Mouse (Mus musculus) right cerebral cortex, postnatal 4 days (tissue): ENCODE results near the gene Spata48.
A peak's percentile ranks its signal among the peaks of the same experiment; 100 is the strongest.

Experiments
- DNase-seq: peaks from one replicate; pipeline ENCODE4 v3.0.0-alpha.2; 2022

The Spata48 gene

DNA sequence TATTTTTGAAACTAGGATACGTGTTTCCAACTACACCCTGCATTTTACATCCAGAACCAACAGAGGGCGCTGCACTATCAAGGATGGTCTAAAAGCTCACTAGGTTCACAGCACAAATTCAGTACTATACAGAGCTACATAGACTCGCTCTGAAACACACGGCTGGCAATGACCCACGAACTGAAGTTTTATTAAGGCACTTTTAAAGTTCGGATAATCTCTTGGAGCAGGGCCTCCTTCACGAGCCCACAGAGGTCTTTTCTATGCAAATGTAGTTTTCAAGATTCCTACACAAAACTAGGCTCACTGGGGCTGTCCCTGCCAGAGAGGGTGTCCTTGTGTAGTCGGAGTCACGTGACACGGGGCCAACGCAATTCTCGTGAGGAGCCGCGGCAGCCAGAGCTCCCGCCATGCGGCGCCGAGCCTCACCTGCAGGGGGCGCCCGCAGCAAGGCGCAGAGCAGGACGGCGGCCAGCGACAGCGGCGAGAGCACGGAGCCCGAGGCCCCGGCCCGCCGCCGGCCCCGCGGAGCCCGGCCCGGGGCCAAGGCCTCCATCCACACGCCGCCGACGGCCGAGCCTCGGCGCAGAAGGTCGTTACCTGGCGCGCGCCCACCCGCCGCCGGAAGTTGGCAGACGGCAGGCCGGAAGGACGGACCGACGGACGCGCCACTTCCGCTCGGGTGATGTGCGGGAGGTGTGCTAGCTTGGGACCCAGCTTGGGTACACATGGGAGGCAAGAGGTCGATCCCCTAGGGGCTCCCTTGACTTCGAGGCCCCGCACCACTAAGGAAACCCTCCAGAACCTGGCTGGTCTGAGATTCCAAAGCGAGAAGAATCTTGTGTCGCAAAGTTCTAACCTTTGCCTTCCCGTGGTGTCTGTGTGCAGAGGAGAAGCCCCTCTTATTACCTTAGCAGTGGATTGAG, at the start of gene Spata48, which contains the start of gene Zpbp:
Gene Spata48, plus strand, starts transcription at position 460 of the 926 bp plus-strand sequence.
Gene Zpbp, minus strand, starts transcription at position 774 of the 926 bp plus-strand sequence.
- DNase-seq: peak; percentile 85

DNA sequence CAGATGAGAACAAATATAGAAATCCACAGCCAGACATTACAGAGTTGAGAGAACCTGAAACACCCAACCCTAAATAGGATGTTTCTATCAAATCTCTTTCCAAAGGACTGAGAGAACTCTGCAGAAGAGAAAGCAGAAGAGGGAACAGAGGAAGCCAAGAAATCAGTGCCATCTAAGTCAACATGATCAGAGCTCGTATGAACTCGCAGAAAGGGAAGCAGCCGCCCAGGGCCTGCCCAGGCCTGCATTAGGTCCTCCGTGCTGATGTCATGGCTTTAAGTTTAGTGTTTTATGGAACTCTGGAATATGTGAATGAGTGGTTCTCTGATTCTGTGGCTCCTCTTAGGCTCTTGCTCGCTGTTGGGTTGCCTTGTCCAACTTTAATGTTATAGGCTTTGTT, 47.7 kb upstream of the Spata48 start:
- DNase-seq: no peak

DNA sequence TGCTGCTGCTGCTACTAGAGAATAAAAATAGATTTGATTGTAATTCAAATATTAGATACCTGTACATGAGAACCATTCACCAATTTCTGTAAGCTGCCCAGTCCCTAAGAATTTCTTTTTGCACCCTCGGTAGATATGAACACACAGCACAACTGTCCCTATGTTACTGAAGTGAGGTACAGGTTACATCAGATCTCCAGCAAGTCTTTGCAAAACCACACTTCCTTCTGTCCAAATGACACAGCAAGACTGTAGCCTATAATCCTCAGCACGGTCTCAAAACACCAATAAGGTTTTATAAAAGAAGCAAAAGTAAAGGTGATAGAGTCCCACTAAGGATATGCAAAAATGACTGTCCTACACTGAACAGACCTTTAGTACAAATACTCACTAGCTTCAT, 44.5 kb upstream of the Spata48 start:
- DNase-seq: no peak

DNA sequence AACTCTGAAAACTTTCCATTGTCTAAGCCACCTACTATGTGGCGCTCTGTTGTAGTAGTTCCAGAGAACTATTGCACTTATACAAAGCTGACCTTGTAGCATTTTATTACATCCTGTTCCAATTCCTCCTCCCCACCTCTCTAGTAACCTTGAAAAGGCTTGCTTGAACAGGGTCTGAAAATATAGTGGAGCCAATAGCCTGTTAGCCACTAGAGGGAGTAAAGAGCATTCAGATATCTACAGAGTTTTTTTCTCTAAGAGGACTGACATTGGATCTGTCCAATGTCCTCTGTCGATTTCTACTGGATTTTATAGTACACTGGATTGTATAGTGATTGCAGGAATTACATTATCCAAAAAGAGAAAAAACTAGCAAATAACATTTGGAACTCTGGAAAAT, 6.9 kb upstream of the Spata48 start:
- no peak for DNase-seq

GRCm38 (mm10) chr11:11462561-11462890, 632 bp downstream of the Spata48 start:
- no peak for DNase-seq

- no peak for DNase-seq
These were observed 7.0 kb downstream of the Spata48 start for GRCm38 (mm10) chr11:11468924-11469323.

GRCm38 (mm10) chr11:11484378-11484777, 22.5 kb downstream of the Spata48 start:
- no peak for DNase-seq

GRCm38 (mm10) chr11:11492044-11492443, 30.1 kb downstream of the Spata48 start:
- DNase-seq: no peak

DNA sequence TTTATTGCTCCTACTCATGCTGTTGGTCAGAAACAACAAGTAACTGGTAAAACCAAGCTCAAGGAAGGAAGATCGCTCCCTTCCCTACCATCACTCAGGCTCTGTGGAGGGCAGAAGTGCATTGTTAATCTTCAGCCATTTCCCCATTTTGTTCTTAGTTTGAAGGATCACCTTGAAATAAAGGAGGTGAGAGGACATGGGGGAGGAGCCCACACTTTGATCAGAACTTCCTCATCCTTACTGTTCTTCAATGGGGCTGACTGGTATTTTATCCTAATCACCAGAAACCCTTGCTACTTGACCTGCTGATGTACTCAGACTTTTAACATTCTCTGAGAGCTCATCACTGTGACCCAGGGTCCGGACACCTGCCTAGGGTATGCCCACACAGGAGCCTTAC, 33.8 kb downstream of the Spata48 start:
- DNase-seq: no peak

DNA sequence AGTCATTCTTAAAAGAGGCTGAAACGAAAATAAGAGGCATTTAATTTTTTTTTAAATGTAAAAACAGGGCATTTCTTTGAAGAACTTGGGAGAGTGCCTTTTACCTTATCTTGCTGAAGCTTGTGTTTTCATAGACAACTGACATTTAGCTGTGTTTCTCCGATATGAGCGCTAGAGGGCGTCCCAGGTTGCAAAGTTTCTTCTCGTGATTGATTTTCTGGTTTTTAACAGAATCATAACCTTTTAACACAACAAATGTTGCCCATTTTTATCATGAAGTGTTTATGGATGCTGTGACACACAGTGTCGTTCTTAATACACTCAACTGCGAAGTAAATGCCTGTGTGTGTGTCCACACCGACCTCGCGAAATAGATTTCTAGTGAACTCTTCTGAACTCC, 38.0 kb downstream of the Spata48 start:
- DNase-seq: peak; percentile 22

DNA sequence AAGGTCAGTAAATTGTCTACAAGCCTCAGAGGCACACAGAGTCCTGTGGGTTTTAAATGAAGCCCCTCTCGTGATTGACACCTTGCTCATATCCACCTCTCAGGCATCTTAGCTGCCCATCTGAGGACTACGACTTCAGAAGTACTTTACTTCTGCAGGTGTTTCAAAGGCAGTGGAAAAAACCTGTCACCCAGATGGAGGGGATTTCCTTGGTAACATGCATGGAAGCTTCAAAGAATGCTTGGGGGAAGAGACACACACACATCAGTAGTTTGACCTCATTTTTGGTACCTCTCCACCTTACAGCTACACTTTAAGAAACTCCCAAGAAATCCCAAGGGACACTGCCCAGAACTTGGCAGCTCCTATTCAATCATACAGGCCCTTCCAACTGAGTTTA, 44.3 kb downstream of the Spata48 start:
- no peak for DNase-seq

DNA sequence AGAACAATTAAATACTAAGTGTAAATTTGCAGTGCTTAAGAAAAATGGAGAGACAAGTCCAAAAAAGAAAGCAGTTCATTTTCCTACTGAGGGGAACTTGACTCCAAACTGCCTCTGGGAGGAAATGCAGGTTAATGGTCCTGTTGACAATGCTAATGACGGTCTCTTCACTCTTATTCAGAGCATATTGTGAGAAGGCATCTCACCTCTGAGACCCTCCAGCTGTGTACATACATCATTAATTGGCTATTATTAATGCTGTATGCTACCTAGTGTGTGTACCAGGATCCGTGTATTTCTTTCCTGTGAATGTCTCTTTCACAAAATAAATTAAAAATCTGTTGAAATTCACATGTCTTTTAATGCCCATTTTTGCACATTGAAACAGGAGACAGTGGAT, 47.5 kb downstream of the Spata48 start:
- no peak for DNase-seq

- no peak for DNase-seq
These were observed 50.2 kb downstream of the Spata48 start for GRCm38 (mm10) chr11:11512056-11512455.

- no peak for DNase-seq
These were observed 51.3 kb downstream of the Spata48 start for GRCm38 (mm10) chr11:11513008-11513799.

- DNase-seq: no peak
These were observed 53.0 kb downstream of the Spata48 start for GRCm38 (mm10) chr11:11514920-11515319.

DNA sequence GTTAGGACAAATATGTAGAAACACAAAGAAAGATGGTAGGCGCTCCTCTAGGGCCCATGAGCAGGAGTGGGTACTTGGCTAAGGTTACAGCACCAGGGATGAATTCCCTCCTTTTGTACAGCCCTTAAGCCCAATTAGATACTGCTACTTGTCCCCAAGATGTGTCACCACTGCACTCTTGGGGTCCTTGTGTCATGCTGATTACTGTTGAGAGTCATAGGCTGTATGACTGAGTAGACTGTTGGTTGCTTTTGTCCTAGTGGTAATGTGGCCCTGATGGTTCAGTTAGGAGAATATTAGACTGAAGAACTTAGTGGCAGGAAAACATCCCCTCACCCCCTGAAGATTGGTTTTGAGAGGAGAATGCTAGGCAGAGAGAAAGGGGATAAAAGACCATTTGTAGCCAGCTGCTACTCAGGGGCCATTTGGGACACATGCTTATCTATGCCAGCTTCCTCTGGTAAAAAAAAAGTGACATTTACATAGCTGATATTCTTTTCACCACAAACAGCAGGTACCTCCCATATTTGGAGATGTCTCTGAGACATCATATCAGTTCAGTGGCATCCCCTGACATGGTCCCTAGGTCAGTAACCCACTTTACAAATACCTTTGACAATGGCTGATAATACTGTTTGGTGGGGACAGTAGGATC, 56.0 kb downstream of the Spata48 start:
- DNase-seq: no peak

- no peak for DNase-seq
These were observed 57.7 kb downstream of the Spata48 start for GRCm38 (mm10) chr11:11519255-11520243.

DNA sequence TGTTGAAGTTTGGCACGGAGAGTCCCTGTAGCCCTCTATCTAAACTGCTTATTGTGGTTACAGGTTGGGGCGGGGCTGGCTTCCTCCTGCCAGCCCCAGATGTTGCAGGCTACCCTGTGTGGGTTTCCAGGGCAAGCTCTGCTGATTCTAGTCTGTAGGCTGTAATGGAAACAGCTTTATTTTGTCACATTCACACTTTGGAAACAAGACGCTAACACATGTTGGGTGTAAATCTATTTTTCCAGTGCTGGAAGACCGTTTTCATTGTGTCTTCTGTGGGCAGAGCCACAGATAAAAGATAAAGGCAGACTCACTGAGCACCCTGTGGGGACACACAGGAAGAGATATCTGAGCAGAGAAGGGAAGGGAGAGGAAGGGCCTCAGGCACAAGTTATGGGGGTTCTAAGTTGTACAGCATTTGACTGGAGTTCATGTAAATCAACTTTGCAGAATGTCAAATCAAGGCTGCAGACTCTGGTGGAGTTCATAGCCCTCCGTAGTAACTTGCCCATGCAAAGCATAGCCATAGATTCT, 60.1 kb downstream of the Spata48 start:
- DNase-seq: no peak

DNA sequence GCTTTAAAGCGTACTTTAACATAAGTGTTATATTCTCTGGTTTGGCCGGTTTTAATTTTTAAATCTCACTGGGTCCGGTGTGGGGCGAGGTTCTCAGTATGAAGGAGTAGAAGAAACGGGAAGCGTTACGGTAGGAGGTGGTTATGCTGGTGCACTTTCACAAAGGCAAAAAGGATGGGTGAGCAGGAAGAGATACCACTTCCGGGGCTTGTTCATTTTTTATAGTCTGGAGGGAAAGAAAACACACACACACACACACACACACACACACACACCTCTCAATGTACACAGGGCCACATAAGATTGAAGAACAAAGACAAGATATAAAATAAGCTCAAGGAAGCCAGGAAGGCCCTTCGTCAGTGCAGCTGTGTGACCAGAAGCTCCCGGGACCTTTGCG, 66.9 kb downstream of the Spata48 start:
- DNase-seq: no peak

DNA sequence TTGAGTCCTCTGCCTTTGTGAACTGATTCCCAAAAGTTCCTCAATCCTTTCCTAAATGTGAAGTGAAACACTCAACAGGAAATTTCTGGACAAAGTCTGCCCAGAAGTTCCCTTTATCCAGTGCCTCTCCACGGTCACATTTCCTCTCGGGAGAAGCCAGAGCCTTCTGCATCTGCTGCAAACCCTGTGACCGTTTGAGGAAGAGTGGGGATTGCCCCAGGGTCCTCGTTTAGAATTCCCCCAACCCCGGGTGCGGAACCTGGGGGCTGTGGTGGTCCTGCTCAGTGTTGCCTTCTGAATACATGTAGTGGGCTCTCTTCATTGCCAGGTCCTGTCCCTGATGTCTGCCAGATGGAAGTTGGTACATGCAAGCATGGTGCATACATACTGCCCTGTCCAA, 67.3 kb downstream of the Spata48 start:
- DNase-seq: peak; percentile 1

DNA sequence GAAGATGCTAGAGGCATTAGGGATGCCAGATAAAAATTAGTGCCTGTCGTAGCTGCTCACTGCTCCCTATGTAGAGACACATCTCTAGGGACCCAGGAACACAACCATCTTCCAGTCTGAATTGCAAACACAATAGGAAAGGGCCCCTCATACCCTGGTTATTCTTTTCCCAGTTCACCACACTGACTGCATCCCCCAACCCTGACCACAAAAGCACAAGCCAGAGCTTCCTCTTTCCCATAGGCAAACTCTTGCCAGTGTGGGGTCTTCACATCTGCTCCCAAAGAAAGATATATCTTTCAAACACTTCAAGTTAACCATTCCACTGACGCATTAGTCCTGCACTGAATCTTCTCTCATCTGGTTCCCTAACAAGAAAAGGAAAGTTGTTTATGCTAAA, 68.2 kb downstream of the Spata48 start:
- DNase-seq: no peak

DNA sequence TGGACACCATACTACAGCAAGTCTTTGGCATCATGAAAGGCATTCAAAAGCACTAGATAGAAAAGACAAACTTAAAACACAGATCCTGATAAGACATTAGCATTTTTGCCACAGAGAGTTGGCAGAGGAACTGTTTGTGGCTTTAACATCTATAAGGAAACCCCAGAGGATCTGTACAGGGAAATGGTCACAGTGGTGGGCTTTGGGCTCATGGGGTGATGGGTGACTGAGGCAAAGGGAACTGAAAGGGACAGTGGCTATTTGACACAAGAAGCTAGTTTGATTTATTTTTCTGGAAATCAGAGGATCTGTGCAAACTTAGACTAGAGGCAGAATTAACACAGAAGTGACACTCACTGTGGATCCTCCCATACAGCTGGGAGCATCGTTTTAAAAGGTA, 74.4 kb downstream of the Spata48 start:
- DNase-seq: no peak
